Mouse (Mus musculus) lung, postnatal 0 days (tissue): ENCODE measurements around the gene Pla2g6. TPM values are rescaled to one million over a fixed set of nuclear protein-coding genes. Genes with fewer than 3 reads are reported as not detected.

Experiments used
- ATAC-seq: fragments of 200-750 bp; cut with Nextera tagmentation; 2 replicates; pipeline ENCODE4 v1.8.0; 2017; ENCODE audit warnings: moderate library complexity
- DNase-seq: peaks from one replicate; pipeline ENCODE4 v3.0.0-alpha.2; 2016; ENCODE audit warnings: low spot score
- H3K27ac ChIP-seq: fragments of 300-500 bp; sonication (generic); 2 replicates; pipeline ENCODE4 v1.5.1; 2014; ENCODE audit warnings: antibody characterized with exemption, mild to moderate bottlenecking, low read length, mixed read lengths
- H3K27me3 ChIP-seq: fragments of 300-500 bp; sonication (generic); replicated peaks from 2 replicates; pipeline ENCODE4 v1.6.1; 2014; ENCODE audit warnings: low read length, mixed read lengths; ENCODE audit not compliant: insufficient read depth
- H3K36me3 ChIP-seq: fragments of 300-500 bp; sonication (generic); 2 replicates; pipeline ENCODE4 v1.6.1; 2014; ENCODE audit warnings: low read length, mixed read lengths; ENCODE audit not compliant: insufficient read depth
- H3K4me1 ChIP-seq: fragments of 300-500 bp; sonication (generic); 2 replicates; pipeline ENCODE4 v1.6.1; 2014; ENCODE audit warnings: antibody characterized with exemption, low read depth, low read length, mixed read lengths; ENCODE audit not compliant: insufficient read depth
- H3K4me2 ChIP-seq: fragments of 300-500 bp; sonication (generic); replicated peaks from 2 replicates; pipeline ENCODE4 v1.6.1; 2014; ENCODE audit warnings: low read depth, mild to moderate bottlenecking, low read length, moderate library complexity, mixed read lengths
- H3K4me3 ChIP-seq: fragments of 300-500 bp; sonication (generic); 2 replicates; pipeline ENCODE4 v1.5.1; 2014; ENCODE audit warnings: low read depth, low read length
- H3K9ac ChIP-seq: fragments of 300-500 bp; sonication (generic); replicated peaks from 2 replicates; pipeline ENCODE4 v1.6.1; 2014; ENCODE audit warnings: low read depth, mild to moderate bottlenecking
- H3K9me3 ChIP-seq: fragments of 300-500 bp; sonication (generic); 2 replicates; pipeline ENCODE4 v1.6.1; 2016; ENCODE audit warnings: low read length, mixed read lengths
- CTCF ChIP-seq: IDR thresholded peaks from 2 replicates; pipeline ENCODE4 v1.5.1; 2016; ENCODE audit warnings: antibody characterized with exemption, mild to moderate bottlenecking
- EP300 ChIP-seq: IDR thresholded peaks from 2 replicates; pipeline ENCODE4 v1.6.1; 2016; ENCODE audit warnings: antibody characterized with exemption, mild to moderate bottlenecking, control low read depth
- WGBS: fragments of 180-500 bp; shearing (Covaris S2); extraction: QIAGEN DNeasy Blood & Tissue Kit; methylation state at CpG from one replicate; pipeline ENCODE4 v1.1.7; 2014; 5-methylcytosine and 5-hydroxymethylcytosine counted together
- polyA plus RNA-seq: library from polyadenylated mRNA; unstranded; fragments of >200 nt; fragmentation: Nextera tagmentation; extraction: Ambion mirVana; gene quantifications from 2 replicates; pipeline ENCODE4 v1.2.1, GENCODE M21; 2015

Pla2g6 gene
- polyA plus RNA-seq, 1 experiment from 2014 or later: 11.8 TPM

GRCm38 (mm10) chr15:79368861-79369440 lies 40.8 kb upstream of the Pla2g6 start:
- Histone ChIP-seq H3K4me2 (0 out of 2 replicates have a peak overlapping the region, but pooled peaks have one; percentile 27), H3K27ac (peak overlapping the region; percentile 95), H3K4me1 (peaks cover 21% of the 10 kb centered on the region), H3K9ac (peak overlapping the region; percentile 37; the same call in 1 of the 2 replicates), H3K36me3 (peaks cover 19% of the 10 kb centered on the region; the same call in 1 of the 2 replicates), H3K27me3 (no peaks in the 10 kb centered on the region), H3K9me3 (no peaks in the 10 kb centered on the region), H3K4me3 (no peak overlapping the region)
- DNase-seq (peak; percentile 91), ATAC-seq (peak; percentile 77)
- TF ChIP-seq EP300 (peak; percentile 52; the same call in 1 of the 2 replicates), CTCF (peak; percentile 3; the same call in 1 of the 2 replicates)
- WGBS: 38% methylated on average over 8 of the region's 8 CpGs

DNA sequence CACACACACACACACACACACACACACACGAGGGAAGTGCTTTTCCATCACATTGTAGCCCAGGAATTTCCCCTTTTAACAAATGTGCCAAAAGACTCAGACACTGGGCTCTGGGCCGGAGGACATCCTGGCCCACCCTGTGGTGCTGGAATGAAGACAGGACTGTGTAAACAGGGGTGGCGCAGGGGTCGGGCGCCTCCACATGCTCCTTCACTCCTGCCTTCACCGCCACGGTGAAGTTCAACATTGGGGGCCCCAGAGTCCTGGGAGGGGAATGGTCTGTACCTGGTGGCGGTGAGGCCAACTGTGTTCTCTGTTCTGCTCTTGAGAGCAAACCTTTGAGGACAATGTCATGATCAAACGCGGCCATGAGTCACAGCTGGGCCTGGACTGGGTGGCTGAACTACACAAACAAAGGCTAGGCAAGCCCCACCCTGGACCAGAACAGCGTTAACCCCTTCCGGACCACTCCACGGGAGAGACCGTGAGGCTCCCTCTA lies 40.2 kb upstream of the Pla2g6 start:
- ATAC-seq (peak; percentile 94), DNase-seq (peak; percentile 96)
- 9% methylated on average over 14 of the region's 14 CpGs for WGBS
- no peaks in the 10 kb centered on the region for H3K9me3 ChIP-seq
- H3K27ac ChIP-seq: peak overlapping the region; percentile 95
- peaks cover 13% of the 10 kb centered on the region; the same call in 1 of the 2 replicates for H3K36me3 ChIP-seq
- TF ChIP-seq EP300: peak; percentile 84
- no peak for TF ChIP-seq CTCF
- H3K4me1 ChIP-seq: peaks cover 21% of the 10 kb centered on the region
- H3K4me2 ChIP-seq: 0 out of 2 replicates have a peak overlapping the region, but pooled peaks have one; percentile 27
- no peak overlapping the region for H3K4me3 ChIP-seq
- no peaks in the 10 kb centered on the region for H3K27me3 ChIP-seq
- peak overlapping the region; percentile 37; the same call in 1 of the 2 replicates for H3K9ac ChIP-seq

DNA sequence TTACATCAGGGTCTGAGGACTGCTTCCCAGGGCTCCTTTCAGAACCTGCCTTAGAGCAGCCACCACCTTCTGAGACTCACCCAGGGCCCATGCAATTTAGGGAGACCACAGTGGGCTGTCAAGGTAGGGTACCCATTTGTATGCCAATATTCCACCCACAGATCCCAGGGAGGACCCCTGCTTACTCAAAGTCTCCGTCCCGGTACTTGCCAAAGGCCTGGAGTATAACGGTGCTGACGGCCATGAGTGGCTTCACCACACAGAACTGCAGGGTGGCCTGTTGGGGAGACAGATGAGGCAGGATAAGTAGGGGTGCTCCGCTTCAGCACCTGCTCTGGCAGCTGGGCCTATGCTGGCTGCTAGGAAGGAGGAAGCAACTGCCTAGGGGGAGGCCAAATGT lies 38.2 kb upstream of the Pla2g6 start:
- H3K27ac ChIP-seq: no peak overlapping the region
- 95% methylated on average over 5 of the region's 5 CpGs for WGBS
- peaks cover 21% of the 10 kb centered on the region; the same call in 1 of the 2 replicates for H3K36me3 ChIP-seq
- H3K4me1 ChIP-seq: peaks cover 25% of the 10 kb centered on the region
- DNase-seq (no peak), ATAC-seq (no peak)
- H3K27me3 ChIP-seq: no peaks in the 10 kb centered on the region
- no peak overlapping the region for H3K4me2 ChIP-seq
- H3K9ac ChIP-seq: no peak overlapping the region
- H3K9me3 ChIP-seq: no peaks in the 10 kb centered on the region
- no peak for TF ChIP-seq CTCF
- no peak for TF ChIP-seq EP300
- H3K4me3 ChIP-seq: no peak overlapping the region

DNA sequence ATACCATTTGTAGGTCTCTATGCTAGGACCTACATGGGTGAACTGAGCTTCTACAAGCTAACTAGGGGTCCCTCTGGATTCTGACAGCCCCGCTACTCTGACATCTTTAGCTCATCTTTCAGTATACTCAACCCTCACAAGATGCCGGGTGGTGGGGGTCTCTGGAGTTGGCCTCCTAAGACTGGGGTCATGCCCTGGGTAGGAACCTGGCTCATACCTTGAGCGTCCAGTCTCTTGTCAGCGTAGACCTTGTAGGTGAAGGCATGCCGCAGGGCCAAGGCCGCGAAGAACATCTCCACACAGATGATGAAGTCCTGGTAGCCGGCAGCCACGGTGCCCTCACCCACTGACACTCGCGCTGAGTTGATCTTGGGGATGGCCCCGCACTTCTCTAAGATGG lies 36.9 kb upstream of the Pla2g6 start:
- WGBS: 96% methylated on average over 12 of the region's 12 CpGs
- Histone ChIP-seq H3K9me3 (no peaks in the 10 kb centered on the region), H3K4me1 (peaks cover 30% of the 10 kb centered on the region), H3K9ac (no peak overlapping the region), H3K4me3 (no peak overlapping the region), H3K4me2 (no peak overlapping the region), H3K27ac (no peak overlapping the region), H3K36me3 (peaks cover 21% of the 10 kb centered on the region; the same call in 1 of the 2 replicates), H3K27me3 (no peaks in the 10 kb centered on the region)
- DNase-seq (no peak), ATAC-seq (no peak)
- TF ChIP-seq EP300: no peak
- TF ChIP-seq CTCF: no peak

GRCm38 (mm10) chr15:79364120-79364519 lies 35.9 kb upstream of the Pla2g6 start:
- Histone ChIP-seq H3K4me1 (peaks cover 31% of the 10 kb centered on the region), H3K4me2 (no peak overlapping the region), H3K9ac (0 out of 2 replicates have a peak overlapping the region, but pooled peaks have one; percentile 3), H3K27me3 (no peaks in the 10 kb centered on the region), H3K27ac (peak overlapping the region; percentile 59), H3K4me3 (no peak overlapping the region), H3K36me3 (peaks cover 21% of the 10 kb centered on the region; the same call in 1 of the 2 replicates), H3K9me3 (no peaks in the 10 kb centered on the region)
- no peak for DNase-seq
- WGBS: 62% methylated on average over 6 of the region's 6 CpGs
- TF ChIP-seq EP300 (no peak), CTCF (no peak)
- ATAC-seq: no peak

- Histone ChIP-seq H3K4me1 (peaks cover 36% of the 10 kb centered on the region), H3K4me3 (no peak overlapping the region), H3K9me3 (no peaks in the 10 kb centered on the region), H3K27me3 (no peaks in the 10 kb centered on the region), H3K9ac (no peak overlapping the region), H3K4me2 (no peak overlapping the region), H3K27ac (peak overlapping the region; percentile 92), H3K36me3 (peaks cover 21% of the 10 kb centered on the region; the same call in 1 of the 2 replicates)
- ATAC-seq (no peak), DNase-seq (peak; percentile 39)
- TF ChIP-seq EP300 (no peak), CTCF (no peak)
- 14% methylated on average over 4 of the region's 4 CpGs for WGBS
Observed at GRCm38 (mm10) chr15:79361023-79361422, 32.8 kb upstream of the Pla2g6 start.
